Mouse (Mus musculus): ENCODE measurements at regions not wholly inside any gene's neighbourhood (a gene's known extent, or its start where the extent isn't known, plus 50 kb on each side); places are given as distances from the start of the nearest gene placed in this dataset.

- DNase-seq = no peak
These were observed 936.3 kb upstream of the Flrt2 start for GRCm38 (mm10) chr12:94755754-94756153.

DNA sequence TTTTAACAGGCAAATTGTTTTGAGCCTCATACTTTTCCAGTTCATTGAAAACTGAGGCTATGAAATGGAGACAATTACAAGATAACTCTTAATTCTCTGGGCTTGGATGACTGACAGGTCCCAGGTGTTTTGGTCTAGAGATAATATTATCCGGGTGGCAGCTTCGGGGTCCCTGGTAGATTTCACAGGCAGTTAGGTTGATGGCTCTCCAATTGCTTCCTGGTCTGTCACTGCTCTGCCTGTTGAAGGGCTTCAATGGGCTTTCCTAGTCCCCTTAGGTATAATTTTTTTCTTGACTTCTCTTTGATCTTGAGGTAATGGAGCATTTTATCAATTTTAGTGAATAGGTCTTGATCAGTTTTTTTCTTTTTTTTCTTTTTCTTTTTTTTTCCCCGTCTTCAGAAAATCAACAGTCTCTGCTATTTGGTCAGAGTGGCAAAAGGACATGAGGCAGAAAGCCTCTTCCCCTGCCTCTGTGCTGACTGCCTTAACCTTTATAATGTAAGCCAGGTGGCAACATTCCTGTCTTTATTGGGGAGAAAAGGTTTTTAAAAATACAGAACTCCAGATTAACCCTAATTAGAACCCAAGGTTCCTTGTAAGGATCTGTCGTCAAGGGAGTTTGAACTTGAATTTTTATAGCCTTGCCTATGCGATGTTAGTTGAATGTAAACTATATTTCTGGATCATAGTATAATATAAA, 896.0 kb upstream of the Flrt2 start:
- DNase-seq = no peak

GRCm38 (mm10) chr12:94804692-94805091, 887.3 kb upstream of the Flrt2 start:
- no peak for DNase-seq

DNA sequence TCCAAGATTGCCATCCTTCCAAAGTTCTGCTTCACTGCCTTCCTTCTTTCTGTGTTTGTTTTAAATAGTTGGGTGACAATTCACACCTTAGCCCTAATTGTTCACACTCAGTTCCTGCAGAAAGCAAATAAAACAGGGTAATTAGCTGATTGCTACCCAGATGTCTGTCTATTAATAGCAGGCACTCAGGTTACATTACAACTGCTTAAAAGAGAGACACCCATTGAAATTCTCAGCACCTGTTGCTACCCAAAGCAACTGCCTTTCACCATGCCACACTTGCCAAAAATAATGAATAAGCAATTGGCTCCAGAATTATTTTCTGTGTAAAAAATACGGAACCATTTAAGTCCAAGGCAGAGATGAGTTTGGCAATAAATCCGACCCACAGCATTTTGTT, 860.6 kb upstream of the Flrt2 start:
- DNase-seq = no peak

GRCm38 (mm10) chr12:94862720-94863119, 829.3 kb upstream of the Flrt2 start:
- DNase-seq = no peak

- DNase-seq = no peak
These were observed 781.2 kb upstream of the Flrt2 start for GRCm38 (mm10) chr12:94910816-94911215.

GRCm38 (mm10) chr12:94943067-94943466, 749.0 kb upstream of the Flrt2 start:
- no peak for DNase-seq
